Mouse (Mus musculus): ENCODE measurements around the gene Vmo1.

DNA sequence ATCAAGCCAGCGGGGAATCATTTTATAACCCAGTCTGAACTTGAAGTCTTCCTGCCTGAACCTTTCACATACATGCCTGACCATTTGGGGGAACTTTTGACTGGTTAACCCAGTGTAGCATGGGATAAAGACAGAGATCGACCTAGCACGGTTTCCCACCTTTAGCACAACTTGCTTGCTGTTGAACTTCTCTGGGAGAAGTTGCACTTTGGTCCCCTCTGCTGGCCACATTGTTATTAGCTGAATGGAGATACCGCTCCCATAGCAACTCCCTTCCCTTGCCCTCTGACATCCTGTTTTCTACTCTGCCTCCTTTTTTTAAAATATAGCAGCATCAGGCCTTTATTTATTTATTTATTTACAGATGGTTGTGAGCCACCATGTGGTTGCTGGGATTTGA lies 8.0 kb downstream of the Vmo1 start:
- no peak for TF ChIP-seq POLR2A (IDR thresholded peaks at IDR 0.05; ENCODE audit: insufficient read depth, low read depth, low read length)
- no peak for TF ChIP-seq CTCF (IDR thresholded peaks at IDR 0.05; ENCODE audit: insufficient read depth, low read depth, low read length)
